Mouse (Mus musculus) cerebellum, postnatal 4 days (tissue): ENCODE data around the gene Spns2.
"Not testable (repeated sequence)": the region's sequence is repeated elsewhere in the genome, so short reads cannot be mapped to it uniquely, and the experiment has no call there.

ENCODE experiments used
- DNase-seq, 2 experiments: peaks; one replicate each; pipeline ENCODE4 v3.0.0; 2022; ENCODE audit warnings: low spot score in 2 of 2, mixed read lengths in 1 of 2

Gene Spns2

DNA sequence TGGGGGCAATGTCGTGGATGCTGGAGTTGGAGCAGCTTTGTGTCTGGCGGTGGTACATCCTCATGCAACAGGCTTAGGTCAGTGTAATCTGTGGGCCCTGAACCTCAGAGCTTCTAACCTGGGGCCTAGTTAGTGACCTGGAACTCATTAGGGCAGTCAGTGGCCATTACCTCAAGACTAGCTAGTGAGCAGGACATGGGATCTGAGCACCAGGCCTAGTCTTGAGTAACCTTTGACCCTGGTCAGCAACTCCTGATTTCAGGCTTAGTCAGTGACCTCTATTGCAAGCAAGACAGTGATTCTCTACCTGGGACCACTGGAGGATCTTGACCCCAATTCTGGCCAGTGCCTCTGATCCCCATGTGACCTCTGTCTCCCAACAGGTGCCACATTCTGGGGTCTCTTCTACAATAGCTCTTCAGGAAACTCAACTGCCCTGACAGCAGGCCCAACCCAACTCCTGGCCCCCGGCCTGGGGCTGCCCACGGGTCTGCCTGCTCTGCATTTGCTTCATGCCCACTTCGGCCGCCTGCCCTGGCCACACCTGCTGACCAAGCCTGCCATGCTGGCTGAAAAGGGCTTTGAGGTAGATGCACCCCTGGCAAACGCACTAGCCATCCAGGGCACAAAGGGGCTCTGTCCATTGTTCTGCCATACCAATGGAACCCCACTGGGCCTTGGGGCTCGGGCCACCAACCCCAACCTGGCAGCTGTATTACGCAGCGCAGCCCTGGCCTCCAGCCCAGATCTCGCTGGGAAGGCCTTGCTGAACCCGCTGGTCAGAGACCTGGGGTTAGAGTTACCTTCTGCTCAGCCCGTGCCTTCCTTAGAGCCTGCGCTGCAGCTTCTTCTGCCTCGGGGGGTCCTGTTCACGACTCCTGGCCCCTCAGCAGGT is 52.7 kb downstream of the Spns2 start:
- peak in 1 of 2 experiments; percentile 40 for DNase-seq

DNA sequence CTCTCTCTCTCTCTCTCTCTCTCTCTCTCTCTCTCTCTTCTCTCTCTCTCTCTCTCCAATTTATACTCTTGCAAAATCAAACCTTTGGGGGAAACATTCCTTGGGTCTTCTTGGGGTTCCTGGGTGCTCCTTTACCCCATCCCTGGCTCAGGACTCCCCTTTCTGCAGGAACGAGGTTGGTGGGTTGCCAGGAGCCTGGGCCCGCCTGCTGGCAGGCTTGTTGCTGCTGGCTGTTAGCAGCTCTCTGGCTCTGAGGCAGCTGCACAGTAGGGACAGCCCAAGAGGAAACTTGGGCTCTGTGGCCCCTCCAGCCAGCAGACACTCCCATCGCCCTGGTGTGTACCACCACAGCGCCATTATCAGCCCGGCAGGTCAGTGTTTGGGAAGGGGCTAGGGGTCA is 53.4 kb downstream of the Spns2 start:
- DNase-seq, result no peak

DNA sequence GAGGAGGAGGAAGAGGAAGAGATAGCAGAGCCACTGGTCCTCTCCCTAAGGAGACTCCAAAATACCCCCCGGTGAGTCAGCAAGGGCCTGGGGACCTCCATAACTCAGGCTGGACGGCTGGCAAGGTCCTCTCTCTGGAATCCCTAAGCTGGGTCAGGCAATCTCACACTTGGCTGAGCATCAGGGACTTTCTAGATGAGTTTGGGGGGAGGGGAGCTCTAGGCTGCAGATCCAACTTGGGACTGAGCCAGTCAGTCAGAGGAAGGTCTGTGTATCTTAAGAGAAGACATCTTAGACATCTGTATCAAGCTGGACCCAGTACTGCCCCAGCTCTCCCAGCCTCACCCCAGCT is 54.0 kb downstream of the Spns2 start:
- no peak for DNase-seq

DNA sequence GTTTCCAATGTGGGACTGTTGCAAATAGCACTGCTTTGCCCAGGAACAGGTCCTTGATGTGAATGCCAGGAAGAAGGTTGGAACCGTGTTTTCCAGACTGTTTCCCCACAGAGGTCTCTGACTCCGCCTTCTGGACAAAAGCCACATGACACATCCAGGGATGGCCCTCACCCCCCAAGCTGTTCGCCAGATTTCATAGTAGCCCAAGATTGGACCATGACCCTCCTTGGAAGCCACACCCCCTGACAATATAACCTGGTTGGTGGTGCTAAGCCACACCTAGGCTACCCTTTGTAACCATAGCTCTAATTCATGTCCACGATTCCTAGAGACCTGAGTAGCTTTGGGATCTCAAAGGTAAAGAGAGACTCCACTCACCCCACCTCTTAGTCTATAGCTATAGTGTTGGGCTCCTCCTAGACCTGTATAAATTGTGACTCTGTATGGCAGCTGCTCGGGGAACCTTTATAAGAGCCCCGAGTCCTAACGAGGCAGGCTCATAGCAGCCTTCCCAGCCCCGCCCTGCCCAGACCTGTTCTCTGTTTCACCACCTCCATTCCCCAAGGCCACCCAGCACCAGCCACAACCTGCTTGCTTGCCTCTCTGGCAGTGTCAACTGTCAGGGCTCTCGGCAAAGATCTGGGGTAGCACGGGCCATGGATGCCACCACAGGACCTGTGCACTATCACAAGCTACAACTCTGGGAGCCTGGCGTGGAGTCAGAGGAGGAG is 54.6 kb downstream of the Spns2 start, which contains the start of gene Ggt6:
Gene Ggt6 (plus strand): TSS at position 564 of the 731 bp plus-strand sequence.
- DNase-seq, result no peak

DNA sequence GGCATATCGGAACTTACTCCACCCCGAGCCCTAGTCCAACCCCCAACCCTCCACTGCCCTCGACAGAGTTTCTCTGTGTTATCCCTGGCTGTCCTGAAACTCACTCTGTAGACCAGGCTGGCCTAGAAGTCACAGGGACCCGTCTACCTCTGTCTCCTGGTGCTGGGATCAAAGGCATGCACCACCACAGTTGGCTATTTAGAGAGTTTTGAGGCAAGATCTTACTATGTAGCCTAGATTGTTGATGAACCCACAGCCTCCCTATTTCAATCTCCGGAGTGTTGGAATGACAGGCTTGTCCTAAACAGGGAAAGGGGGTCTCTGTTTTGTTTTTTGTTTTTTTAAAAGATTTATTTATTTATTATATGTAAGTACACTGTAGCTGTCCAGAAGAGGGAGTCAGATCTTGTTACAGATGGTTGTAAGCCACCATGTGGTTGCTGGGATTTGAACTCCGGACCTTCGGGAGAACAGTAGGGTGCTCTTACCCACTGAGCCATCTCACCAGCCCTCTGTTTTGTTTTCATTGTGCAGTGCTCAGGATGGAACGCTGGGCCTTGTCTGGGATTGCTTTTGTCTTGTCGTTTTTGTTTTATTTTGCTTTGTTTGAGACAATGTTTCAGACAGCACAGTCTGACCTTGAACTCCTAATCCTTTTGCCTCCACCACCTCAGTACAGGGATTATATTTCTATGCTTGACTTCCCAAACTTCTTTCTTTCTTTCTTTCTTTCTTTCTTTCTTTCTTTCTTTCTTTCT is 59.2 kb downstream of the Spns2 start:
- DNase-seq, result not testable (repeated sequence)

DNA sequence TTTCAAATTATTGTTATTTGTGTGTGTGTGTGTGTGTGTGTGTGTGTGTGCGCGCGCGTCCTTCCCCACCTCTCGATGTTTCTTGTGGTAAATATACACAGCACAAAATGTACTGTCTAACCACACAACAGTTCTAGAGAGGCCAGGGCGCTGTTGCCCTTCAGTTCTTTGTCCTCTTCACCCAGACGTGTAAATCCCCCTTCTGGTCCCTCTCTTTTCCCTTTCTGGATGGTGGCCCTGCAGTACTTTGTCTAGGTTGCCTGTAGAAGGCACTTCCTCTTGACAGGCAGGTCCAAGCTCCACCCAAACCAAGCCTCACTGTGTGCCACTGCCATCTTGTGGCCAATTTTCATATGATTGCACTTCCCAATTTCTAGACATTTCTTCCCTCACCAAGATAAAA is 60.4 kb downstream of the Spns2 start:
- peak in 1 of 2 experiments; percentile 77 for DNase-seq

DNA sequence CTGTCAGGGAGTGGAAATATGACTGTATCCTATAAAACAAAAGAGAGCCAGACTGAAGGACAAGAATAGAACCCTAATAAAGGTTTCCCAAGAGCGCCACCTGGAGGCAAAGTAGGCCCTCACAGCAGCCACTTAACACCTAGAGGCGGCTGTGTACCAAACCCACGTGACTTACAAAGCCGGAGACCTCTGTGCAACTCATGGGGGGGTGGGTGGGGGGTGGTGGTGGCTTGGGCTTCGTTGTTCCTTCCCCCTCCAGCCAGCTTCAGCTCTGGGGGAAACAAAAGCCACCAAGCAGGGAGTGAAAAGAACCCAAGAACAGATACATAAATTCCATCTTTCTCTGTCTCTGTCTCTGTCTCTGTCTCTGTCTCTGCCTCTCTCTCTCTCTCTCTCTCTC is 61.0 kb downstream of the Spns2 start:
- DNase-seq, result peak; percentile 58 to 83

DNA sequence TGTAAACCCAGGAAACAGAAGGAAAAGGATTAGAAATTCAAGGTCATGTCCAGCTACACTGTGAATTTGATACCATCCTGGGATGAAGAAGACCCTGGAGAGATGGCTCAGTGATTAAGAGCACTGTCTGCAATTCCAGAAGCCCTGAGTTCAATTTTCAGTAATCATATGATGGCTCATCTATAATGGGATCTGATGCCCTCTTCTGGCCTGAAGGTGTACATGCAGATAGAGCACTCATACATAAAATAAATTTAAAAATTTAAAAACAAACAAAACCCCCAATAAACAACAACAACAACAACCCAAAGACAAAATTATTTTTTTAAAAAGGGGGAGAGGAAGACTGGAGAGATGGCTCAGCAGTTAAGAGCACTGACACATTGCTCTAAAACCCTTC is 62.8 kb downstream of the Spns2 start:
- no peak for DNase-seq

DNA sequence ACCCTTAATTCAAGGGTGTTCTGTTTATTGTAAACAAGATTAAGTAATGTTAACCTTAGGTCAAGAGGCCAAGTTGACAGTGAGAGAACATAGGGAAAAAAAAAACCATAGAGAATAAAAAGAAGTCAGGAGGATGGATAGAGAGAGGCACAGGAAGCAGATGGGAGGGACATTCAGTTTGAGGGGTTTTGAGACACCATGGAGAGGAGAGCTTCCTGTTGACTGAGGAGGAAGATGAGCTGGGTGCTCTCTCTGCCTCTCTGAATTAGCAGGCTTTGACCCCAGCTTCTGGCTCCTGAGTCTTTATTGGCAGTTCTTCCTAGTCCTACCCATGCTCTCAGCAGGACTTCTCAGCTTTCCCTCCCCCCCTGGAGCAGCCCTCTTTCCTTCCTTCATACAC is 64.5 kb downstream of the Spns2 start:
- no peak for DNase-seq

DNA sequence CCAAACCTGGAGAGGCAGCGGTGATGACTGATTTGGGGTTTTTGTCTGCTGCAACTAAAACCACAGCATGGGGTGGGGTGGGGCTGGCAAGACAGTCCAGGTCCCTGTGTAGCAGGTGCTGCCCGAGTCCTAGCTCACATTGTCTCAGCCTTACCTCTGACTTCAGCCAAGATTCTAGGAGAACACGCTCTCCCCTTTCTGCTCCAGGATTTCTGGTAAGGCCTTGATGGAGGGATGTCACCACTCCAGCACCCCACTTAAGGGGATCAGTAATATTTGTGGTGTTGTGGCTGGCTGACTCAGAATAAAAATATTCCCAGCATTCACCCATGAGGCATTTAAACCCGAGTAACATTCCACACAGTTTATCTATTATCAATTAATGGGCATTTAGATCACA is 66.0 kb downstream of the Spns2 start:
- DNase-seq, result no peak

DNA sequence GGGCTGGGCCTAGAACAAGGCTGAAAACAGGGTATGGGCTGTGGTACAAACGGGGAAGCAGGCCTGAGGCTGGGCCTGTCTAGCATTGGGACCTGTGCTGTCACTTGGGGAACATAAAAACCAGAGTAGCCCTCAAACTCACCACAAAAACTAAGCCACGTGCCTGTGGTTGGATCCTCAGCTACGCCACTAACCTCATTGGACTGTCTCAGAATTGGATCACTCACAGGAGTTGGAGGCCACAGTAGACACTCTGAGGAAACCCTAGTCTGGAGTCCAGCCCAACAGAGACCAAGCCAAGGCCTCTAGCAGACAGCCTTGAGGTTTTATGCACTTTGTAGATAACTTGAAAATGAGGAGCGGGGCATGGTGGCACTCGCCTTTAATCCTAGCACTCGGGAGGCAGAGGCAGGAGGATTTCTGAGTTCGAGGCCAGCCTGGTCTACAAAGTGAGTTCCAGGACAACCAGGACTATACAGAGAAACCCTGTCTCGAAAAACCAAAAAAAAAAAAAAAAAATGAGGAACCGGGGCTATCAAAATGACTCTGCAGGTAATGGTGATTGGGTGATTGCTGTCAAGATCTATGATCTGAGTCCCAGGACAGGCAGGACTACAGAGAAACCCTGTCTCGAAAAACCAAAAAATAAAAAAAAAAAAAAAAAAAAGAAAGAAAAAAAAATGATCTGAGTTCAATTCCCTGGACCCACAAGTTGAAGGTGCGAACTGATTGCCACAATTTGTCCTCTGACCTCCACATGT is 68.0 kb downstream of the Spns2 start:
- DNase-seq, result no peak

DNA sequence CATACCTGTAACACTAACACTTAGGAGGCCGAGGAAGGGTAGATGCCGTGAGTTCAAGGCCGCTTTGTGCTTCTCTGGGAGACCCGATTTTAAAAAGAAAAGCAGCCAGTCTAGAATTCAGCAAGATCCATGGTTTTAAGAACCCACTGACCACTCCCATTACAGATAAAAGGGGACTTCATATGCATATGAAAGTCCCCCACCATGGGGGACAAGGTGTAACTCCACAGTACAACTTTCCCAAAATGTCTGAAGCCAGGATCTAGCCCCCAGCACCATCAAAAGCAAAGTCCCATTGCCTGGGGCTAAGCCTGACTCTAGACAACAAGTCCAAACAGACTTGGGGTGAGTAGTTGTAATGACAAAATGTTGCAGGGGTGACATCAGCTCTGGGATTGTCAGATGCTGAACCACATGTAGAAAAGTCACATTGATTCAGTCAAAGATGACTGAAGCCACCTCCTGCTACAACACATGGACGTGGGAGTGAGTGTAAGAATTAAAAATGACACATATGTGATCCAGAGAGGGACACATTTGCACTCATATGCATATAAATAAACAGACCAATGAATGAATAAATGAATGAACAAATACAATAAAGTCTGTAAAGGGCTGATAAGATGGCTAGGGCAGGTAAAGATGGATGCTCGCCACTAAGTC is 69.1 kb downstream of the Spns2 start:
- DNase-seq, result no peak

DNA sequence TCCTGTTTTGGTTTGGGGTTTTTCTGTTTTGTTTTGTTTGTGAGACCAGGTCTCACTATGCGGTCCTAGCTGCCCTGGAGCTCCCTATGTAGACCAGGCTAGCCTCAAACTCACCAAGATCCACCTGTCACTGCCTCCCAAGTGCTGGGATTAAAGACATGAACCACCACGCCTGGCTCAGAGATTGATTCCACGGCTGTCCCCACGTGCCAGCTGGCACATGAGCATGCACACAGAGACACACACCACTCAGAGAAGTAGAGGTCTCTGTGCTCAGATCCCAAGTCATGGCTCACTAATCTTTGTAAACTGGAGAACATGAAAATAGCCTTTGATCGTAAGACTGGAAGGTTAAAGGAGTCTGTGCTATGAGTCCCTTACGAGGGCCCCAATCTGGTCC is 70.7 kb downstream of the Spns2 start:
- no peak for DNase-seq

DNA sequence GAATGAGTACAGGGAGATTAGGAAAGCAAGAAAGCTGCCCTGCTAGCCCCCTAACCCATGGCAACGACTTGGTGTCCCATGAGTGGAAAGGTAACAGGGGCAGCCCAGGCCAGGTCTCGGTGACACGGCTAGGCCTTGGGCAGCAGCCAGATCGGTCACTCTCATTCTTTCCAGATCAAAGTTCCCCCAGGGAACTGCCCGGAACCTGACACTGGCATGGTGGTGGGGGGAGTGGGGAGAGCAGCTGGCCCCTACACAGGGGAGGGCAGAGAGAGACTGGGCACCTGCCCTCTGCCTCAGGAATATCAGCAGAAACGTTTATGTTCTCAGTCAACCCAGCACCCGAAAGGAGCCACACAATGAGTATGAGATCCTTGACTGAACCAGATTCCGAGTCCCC is 71.5 kb downstream of the Spns2 start:
- no peak for DNase-seq

DNA sequence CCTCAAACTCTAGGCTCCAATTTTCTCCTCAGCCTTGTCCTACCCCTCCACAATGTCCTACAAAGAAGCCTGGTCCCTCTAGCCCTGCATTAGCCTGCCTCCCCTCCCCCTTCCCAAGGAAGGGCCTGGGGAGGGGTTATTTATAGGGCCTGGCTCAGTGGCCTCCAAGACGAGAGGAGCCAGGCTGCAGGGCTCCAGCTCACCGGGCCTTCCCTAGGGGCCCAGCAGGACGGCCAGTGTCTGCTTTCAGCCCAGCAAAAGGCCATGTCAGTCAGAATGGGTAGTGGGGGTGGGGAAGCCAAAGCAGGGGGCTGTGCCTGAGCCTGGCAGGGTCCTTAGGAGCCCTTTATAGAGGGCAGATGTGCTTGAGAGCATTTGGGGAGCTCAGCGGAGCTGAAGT is 72.3 kb downstream of the Spns2 start:
- no peak for DNase-seq

DNA sequence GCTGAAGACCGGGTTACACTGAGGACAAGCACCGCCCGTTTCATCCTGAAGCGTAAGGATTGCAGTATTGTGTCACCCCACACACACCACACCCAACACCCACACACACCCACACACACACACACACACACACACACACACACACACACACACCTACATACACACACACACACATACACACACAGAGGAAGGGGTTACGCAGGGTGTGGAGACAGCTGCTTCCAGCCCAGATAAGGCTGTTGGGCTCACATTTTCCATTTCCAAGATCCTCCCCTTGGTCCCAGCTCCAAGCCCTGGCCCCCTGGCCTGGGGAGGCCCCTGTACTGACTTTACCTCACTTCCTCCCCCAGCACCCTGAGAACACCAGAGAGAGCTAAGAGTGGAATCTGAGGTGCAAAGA is 73.0 kb downstream of the Spns2 start:
- DNase-seq, result no peak

DNA sequence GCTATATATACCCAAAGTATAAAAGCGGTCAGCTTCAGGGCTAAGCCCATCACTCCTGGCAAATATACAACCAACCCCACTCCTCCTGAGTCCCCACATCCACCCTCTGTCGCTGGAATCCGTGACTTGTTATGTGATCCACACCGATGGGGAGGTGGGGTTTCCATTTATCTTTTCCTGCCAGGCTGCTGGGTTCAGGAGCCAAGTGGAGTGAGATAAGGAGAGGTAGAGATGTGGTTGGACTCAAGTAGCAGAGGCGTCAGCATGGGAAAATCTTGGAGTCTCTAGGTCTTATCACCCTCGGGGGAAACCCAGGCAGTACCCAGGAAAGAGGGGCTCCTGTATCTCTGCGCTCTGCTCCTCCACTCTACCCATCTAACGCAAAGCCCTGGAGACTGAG is 74.5 kb downstream of the Spns2 start:
- DNase-seq, result no peak

DNA sequence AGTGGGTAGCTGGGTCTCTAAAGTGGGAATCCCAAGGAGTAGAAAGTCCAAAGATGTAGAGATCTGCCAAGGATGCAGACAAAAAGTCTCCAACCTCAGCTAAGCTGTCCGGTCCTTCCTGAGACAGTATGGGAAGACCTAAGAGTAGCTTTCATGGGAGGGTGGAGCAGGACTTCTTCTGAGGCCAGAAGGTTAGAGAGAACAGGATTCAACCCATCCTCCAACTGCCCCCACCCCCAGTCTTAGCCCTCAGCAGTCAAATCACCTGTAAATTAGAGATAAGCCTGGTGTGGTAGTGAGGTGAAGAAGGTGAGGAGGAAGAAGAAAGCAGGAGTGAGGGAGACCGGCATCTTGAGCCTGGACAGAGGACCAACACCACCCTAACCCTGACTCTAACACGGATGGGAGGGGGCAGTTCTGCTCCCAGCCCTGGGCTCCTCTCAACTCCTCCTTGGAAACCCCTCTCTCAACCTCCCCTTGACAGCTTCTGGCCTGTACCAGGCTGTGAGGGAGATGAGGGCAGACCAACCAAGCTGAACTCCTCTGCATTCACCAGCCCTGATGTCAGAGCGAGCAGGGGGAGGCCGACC is 76.0 kb downstream of the Spns2 start:
- DNase-seq, result no peak

DNA sequence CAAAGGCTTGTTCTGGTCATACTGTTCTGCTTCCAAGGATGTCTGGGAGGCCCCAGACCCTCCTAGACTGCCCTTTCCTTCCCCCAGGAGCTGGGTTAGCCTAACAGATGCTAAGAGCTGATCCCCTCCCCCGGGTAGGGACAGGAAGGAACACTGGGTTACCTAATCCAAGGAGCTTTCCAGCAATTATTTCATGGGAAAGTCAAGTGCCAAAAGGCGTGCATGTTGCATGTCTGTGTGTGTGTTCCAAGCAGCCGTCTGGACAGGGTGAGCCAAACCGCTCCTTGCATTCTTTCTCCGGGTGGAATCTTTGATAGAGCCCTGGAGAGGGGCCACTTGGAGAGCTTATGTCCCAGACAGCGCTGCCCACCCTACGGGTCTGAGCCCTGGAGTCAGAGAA is 76.7 kb downstream of the Spns2 start:
- no peak for DNase-seq

DNA sequence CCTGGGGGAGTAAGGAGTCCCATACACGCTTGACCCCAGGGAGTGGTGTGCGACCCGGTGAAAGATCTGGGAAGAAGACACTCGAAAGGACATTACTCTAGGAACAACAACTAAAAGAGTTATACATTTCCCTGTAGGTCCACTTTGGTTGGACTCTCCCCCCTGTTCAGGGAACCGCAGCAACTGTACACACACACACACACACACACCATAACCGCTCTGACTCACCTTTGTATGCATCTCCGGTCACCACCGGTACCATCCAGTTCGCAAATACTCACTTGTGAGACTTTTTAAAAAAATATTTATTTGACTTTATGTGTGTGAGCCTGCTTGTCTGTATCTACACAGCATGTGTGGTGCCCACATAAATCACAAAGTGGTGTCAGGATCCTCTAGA is 77.8 kb downstream of the Spns2 start:
- no peak for DNase-seq
